Mouse (Mus musculus): ENCODE measurements around the gene Mrrf.

- TF ChIP-seq EP300 (IDR thresholded peaks at IDR 0.05; ENCODE audit: insufficient read depth, low read depth, low read length) (no peak), CTCF (IDR thresholded peaks at IDR 0.05) (no peak), POLR2A (IDR thresholded peaks at IDR 0.05; ENCODE audit: insufficient read depth, low read depth, low read length) (no peak)
Observed at GRCm38 (mm10) chr2:36204595-36204994, 68.4 kb downstream of the Mrrf start.
